Mouse (Mus musculus): ENCODE measurements around the gene Fli1.

DNA sequence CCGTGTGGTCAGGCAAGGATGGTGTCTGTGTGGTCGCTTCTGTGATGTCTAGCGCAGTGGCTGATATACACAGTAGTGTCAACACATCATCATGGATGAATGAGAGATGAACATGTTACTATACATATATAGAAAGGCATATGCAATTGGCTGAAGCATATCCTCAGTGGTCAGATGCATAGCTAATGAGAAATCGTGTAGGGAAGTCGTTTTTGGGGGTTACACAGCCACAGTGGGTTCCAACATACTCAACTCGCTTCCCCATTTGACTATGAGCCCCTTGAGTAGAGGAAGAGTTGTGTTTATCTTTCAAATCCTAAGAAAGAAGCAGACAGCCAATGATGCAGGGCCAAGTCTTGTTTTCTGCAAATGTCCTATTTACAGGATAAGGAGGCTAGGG, 149.9 kb downstream of the Fli1 start:
- TF ChIP-seq POLR2A (IDR thresholded peaks at IDR 0.05; ENCODE audit: borderline replicate concordance, low read depth, low read length) (no peak), CTCF (IDR thresholded peaks at IDR 0.05; ENCODE audit: low read depth, low read length) (no peak)
